Mouse (Mus musculus) neutrophil, adult 5-6 weeks (primary cell): ENCODE data around the gene Rbm45. TPM values are rescaled to one million over a fixed set of nuclear protein-coding genes. Genes with fewer than 3 reads are reported as not detected.

Source experiments
- total RNA-seq: library from RNA; stranded (forward); fragments of 200-1000 nt; gene quantifications from 2 replicates; pipeline ENCODE4 v1.2.3, GENCODE M21; 2017

Rbm45 gene
- total RNA-seq, 1 experiment from 2014 or later: 35.8 TPM

Other genes starting within 250 kb of the Rbm45 start
- gene Pde11a, start 31.2 kb upstream of the Rbm45 start, total RNA-seq: 0.12 TPM in 1 of 2 replicates, not detected in the other
- not detected in 2 replicates for gene Cyct, start 9.5 kb upstream of the Rbm45 start, total RNA-seq
- gene Osbpl6, start 36.5 kb downstream of the Rbm45 start, total RNA-seq: not detected in 2 replicates